Mouse (Mus musculus): ENCODE data around the gene Hspa2.

The Hspa2 gene

DNA sequence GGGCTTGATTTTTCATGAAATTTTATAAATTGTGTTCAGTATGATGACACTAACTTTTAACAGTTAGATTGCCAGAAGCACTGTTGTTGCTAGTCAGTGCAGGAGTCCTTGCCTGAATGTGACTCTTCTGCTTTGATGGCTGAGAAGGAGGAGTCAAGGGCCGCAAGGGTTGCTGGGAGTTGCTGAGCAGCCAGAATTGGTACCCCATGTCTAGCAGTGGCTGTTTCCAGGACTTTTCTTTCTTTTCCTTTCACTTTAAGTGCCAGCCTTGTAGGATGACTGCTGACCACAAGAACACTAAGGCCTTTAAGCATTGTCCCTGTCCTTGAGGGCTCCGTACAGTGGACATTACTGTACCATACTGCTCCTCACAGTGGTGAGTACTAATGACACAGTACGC, 26.2 kb upstream of the Hspa2 start:
- no peak for DNase-seq (ENCODE audit: low read depth, low spot score)

DNA sequence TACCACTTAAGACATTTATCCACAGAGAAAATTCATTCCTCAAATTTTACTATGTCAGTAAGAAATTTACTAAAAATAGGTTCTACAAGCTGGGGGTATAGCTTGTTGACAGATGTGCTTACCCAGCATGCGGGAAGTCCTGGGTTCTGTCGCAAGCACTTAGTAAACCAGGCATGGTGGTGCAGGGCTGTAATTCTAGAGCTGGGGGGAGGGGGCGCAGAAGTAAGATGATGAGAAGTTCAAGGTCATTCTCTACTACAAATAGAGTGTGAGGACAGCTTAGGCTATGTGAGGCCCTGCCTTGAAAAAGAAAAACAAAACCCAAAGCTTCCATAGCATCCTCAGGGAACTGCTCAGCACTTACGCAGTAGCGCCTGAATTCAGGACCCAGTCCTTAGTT, 25.4 kb upstream of the Hspa2 start:
- DNase-seq (ENCODE audit: low read depth, low spot score), result no peak

DNA sequence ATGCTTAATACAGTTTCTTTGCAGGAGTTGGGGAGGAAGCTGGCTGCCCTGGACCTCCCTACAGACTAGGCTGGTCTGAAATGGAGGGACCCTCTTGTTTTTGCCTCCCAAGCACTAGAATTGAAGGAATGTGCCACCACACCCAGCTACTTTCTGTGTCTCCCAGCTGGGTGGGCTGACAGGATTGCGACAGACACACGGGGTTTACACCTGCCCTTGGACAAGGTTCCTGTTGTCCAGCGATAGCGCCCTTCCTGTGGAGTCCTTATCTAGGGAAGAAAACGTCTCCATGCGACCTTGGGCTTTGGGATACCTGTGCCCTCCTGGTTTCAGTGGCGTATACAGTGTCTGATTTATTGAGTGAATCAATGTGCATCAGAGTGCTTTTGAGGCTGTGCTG, 23.8 kb upstream of the Hspa2 start:
- DNase-seq (ENCODE audit: low read depth, low spot score), result no peak

- DNase-seq (ENCODE audit: low read depth, low spot score), result no peak
These were observed 18.6 kb upstream of the Hspa2 start for GRCm38 (mm10) chr12:76385342-76385741.

DNA sequence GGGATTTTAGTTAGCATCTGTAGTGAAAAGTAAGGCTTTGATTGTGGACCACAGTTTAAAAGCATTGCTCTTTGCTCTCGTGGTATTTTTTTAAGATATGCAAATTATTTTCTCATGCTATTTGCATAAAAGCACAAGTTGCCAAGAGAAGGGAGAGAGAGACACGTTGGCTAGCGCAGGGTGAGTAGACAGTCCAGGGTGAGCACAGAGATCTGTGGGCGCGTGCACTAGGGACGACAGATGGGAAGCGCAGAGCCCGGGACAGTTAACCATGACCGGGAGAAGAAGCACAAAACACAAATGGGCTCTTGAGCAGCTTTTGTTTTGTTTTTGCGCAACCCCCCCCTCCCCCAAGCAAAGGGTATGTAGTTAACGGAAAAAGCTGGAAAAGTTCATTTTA, 15.2 kb upstream of the Hspa2 start:
- DNase-seq (ENCODE audit: low read depth, low spot score), result peak; percentile 51

DNA sequence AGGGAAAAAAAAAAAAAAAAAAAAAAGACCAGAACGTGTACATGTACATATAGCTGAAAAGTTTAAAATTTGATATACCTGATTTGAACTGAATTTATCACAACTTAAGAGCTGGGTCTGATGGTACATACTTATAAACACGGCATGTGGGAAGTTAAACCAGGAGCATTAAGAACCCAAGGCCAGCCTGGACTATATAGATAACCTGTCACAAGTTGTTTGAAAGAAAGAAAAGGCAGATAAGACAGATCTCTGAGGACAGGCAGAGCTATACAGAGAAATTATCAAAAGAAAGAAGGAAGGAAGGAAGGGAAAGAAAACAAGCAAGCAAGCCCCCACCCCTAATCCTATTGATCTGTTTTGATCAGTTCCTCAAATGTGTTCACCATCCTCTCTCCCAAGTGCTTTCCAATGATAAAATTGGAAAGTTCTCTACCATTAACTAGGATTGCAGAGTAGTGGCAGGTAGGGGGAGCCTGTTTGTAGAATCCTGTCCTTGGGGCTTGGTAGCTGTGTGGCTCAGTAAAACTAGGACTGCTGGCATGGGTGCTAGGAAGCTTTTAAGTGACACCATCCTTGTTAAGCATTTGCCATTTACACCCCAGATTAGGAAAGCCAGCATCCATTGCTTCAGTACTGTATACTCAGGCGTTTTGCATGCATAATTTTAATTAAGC, 12.2 kb upstream of the Hspa2 start:
- no peak for DNase-seq (ENCODE audit: low read depth, low spot score)

GRCm38 (mm10) chr12:76392979-76393378, 11.0 kb upstream of the Hspa2 start:
- no peak for DNase-seq (ENCODE audit: low read depth, low spot score)

DNA sequence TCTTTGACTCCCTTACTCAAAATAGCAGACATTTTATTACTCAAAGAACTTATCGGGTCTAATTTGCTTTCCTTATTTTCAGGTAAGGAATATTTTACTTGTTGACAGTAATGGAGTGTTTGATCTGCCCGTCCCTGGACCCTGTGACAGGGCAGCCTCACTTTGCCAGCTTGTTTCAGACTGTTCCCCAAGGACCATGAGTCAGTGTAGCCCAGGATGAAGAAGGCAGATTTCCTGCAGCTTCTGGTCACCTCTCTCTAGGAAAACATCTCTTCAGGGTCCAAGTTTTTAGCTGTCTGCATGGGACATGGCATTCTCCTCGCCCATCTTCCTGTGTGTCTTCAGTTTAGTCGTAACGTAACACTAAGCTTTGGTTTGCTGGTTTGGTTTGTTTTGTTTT, 6.7 kb upstream of the Hspa2 start:
- DNase-seq (ENCODE audit: low read depth, low spot score), result no peak

- no peak for DNase-seq (ENCODE audit: low read depth, low spot score)
These were observed 2.3 kb upstream of the Hspa2 start for GRCm38 (mm10) chr12:76401674-76402073.

GRCm38 (mm10) chr12:76402991-76403885, 738 bp upstream of the Hspa2 start:
- DNase-seq (ENCODE audit: low read depth, low spot score), result peak; percentile 93

DNA sequence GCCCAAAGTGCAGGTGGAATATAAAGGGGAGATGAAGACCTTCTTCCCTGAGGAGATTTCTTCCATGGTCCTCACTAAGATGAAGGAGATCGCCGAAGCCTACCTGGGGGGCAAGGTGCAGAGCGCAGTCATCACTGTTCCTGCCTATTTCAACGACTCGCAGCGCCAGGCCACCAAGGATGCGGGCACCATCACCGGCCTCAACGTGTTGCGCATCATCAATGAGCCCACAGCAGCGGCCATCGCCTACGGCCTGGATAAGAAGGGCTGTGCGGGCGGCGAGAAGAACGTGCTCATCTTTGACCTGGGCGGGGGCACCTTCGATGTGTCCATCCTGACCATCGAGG, 833 bp downstream of the Hspa2 start:
- DNase-seq (ENCODE audit: low read depth, low spot score), result no peak

DNA sequence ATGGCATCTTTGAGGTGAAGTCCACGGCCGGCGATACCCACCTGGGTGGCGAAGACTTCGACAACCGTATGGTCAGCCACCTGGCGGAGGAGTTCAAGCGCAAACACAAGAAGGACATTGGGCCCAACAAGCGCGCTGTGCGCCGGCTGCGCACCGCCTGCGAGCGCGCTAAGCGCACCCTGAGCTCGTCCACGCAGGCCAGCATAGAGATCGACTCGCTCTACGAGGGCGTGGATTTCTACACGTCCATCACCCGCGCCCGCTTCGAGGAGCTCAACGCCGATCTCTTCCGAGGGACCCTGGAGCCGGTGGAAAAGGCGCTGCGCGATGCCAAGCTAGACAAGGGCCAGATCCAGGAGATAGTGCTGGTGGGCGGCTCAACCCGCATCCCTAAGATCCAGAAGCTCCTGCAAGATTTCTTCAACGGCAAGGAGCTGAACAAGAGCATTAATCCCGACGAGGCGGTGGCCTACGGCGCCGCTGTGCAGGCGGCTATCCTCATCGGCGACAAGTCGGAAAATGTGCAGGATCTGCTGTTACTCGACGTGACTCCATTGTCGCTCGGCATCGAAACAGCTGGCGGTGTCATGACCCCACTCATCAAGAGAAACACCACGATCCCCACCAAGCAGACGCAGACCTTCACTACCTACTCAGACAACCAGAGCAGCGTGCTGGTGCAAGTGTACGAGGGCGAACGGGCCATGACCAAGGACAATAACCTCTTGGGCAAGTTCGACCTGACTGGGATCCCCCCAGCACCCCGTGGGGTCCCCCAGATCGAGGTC, 1.4 kb downstream of the Hspa2 start:
- peak; percentile 60 for DNase-seq (ENCODE audit: low read depth, low spot score)

- DNase-seq (ENCODE audit: low read depth, low spot score), result no peak
These were observed 2.0 kb downstream of the Hspa2 start for GRCm38 (mm10) chr12:76405971-76406370.

- DNase-seq (ENCODE audit: low read depth, low spot score), result no peak
These were observed 3.2 kb downstream of the Hspa2 start for GRCm38 (mm10) chr12:76407184-76407583.

DNA sequence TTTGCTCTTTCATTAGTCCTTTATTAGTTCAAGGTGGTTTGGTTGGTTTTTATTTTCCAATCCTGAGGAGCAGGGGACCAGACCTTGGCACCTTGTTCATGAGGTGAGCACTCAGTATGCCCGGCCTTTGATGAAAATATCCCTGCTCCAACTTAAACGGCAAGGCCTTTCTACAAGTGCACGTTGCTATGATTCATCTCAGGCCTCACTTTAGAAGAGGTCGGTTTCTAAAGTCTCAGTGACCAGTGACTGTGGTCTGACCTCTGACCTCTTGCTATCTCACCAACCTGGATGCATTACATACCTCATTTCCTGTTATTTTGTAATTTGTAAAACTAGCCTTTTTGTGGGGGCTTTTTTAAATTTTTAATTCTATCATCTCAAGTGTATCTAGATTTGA, 5.2 kb downstream of the Hspa2 start:
- no peak for DNase-seq (ENCODE audit: low read depth, low spot score)

- no peak for DNase-seq (ENCODE audit: low read depth, low spot score)
These were observed 11.5 kb downstream of the Hspa2 start for GRCm38 (mm10) chr12:76415383-76416010.

GRCm38 (mm10) chr12:76417433-76417854, 13.5 kb downstream of the Hspa2 start, which contains the start of gene Ppp1r36:
Gene Ppp1r36, plus strand, starts transcription at chr12:76417538.
- DNase-seq (ENCODE audit: low read depth, low spot score), result no peak

GRCm38 (mm10) chr12:76418346-76418745, 14.4 kb downstream of the Hspa2 start:
- no peak for DNase-seq (ENCODE audit: low read depth, low spot score)

GRCm38 (mm10) chr12:76425256-76425655, 21.3 kb downstream of the Hspa2 start:
- DNase-seq (ENCODE audit: low read depth, low spot score), result no peak

DNA sequence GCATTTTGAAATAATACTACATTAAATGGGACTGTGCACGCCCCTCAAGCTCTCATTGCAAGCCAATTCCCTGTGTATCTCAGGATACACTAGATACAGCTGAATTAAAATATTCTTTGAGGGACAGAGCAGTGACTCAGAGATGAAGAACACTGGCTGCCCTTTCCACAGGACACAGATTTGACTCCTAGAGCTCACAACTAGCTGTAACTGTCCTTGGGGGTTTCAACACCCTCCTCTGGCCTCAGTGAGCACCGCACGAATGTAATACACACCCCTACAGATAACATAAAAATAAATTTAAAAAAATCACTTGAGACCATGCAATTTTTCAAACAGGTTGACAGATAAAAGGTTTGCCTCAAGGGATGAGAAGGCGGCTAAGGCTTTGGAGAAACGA, 23.6 kb downstream of the Hspa2 start:
- DNase-seq (ENCODE audit: low read depth, low spot score), result no peak

DNA sequence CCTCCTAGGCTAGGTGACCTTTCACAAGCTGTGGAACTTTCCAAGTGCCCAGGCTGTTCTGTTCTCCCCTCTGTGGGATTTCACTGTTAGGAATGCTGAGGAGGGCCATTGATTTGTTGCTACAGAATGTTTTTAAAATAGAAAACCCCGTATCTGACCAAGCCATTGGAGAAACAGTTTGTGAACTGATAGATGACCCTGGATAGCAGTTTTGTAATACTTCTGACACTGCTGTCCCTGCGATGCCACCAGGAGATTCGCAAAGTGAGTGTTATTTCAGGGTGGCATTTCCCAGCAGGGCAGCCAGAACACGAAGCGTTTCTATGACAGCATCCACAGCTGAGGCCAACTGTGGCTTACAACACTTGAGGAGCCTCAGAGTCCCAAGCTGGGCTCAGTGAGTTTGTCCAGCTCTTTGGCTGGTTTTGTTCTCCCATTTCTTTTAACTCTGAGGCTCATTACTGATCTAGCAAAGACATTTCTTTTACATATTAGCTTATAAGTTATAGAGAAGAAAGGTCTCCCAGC, 27.0 kb downstream of the Hspa2 start:
- DNase-seq (ENCODE audit: low read depth, low spot score), result peak; percentile 22

DNA sequence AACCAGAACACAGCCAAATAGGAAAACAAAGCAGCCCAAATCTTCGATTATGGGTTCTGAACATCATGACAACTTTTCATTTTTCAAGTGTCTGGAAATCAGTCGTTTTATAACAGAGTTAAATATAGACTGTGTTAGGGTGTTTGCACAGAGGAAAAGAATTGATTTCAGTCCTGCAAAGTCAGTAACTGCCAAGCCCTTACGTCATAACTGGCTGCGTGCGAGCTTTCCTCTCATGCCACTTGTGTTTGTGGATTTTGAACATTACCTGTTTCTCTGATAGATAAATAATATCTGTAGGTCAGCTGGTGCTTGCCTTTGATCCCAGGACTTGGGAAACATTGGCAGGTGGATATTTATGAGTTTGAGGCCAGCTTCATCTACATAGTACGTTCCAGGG, 27.5 kb downstream of the Hspa2 start:
- no peak for DNase-seq (ENCODE audit: low read depth, low spot score)

Data from brain, adult 2 months (tissue).